Mouse (Mus musculus): Measurements from ENCODE around the gene Rnf43. TPM values are rescaled to one million over a fixed set of nuclear protein-coding genes. Genes with fewer than 3 reads are reported as not detected.

Gene Rnf43
- polyA plus RNA-seq, 1 experiment: 9.0 TPM

GRCm38 (mm10) chr11:87749192-87750042 is 86.9 kb downstream of the Rnf43 start:
- peak; percentile 91 for DNase-seq
- Histone ChIP-seq H3K4me3 (ENCODE audit: control insufficient read depth, insufficient read depth, low read length) (peak overlapping the region; percentile 51), H3K36me3 (ENCODE audit: control insufficient read depth, insufficient read depth, low read length) (peaks cover 4% of the 10 kb centered on the region; the same call in 1 of the 2 replicates), H3K27me3 (ENCODE audit: control insufficient read depth, insufficient read depth, low read length) (no peaks in the 10 kb centered on the region), H3K4me1 (replicated peaks; ENCODE audit: control insufficient read depth, insufficient read depth, low read length) (peaks cover 66% of the 10 kb centered on the region), H3K27ac (ENCODE audit: control insufficient read depth, insufficient read depth, low read length) (peak overlapping the region; percentile 100)
- TF ChIP-seq POLR2A (IDR thresholded peaks at IDR 0.05; ENCODE audit: control insufficient read depth, extremely low read depth, insufficient read depth, low read length, poor library complexity) (peak; percentile 63), CTCF (IDR thresholded peaks at IDR 0.05; ENCODE audit: borderline replicate concordance, control insufficient read depth, extremely low read depth, insufficient read depth, low read length, poor library complexity) (peak; percentile 55; the same call in 1 of the 2 replicates)
- WGBS: 1% methylated on average over 18 of the region's 18 CpGs

GRCm38 (mm10) chr11:87750043-87750421 is 87.5 kb downstream of the Rnf43 start:
- H3K4me3 ChIP-seq (ENCODE audit: control insufficient read depth, insufficient read depth, low read length): peak overlapping the region; percentile 51
- DNase-seq: no peak
- WGBS: 7% methylated on average over 11 of the region's 11 CpGs

DNA sequence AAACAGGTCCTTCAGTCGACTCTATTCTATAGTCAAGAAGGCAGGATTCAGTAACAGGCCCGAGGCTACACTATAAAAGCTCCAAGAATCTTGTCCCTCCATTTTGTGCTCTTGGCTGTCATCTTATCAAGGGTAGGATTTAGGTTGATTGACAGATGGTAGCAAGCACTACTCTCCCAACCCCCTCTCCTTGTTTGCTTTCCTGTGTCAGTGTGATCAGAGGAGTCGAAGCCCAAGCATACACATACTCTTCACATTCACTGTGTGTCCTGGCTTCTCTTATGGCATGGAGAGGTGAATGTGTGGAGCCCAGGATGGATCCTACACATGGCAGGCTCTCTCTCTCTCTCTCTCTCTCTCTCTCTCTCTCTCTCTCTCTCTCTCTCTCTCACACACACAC is 88.0 kb downstream of the Rnf43 start:
- Histone ChIP-seq H3K4me3 (ENCODE audit: control insufficient read depth, insufficient read depth, low read length) (peak overlapping the region; percentile 61; the same call in 1 of the 2 replicates), H3K36me3 (ENCODE audit: control insufficient read depth, insufficient read depth, low read length) (no peaks in the 10 kb centered on the region), H3K27ac (ENCODE audit: control insufficient read depth, insufficient read depth, low read length) (peak overlapping the region; percentile 100), H3K4me1 (replicated peaks; ENCODE audit: control insufficient read depth, insufficient read depth, low read length) (peaks cover 55% of the 10 kb centered on the region), H3K27me3 (ENCODE audit: control insufficient read depth, insufficient read depth, low read length) (no peaks in the 10 kb centered on the region)
- TF ChIP-seq CTCF (IDR thresholded peaks at IDR 0.05; ENCODE audit: borderline replicate concordance, control insufficient read depth, extremely low read depth, insufficient read depth, low read length, poor library complexity): no peak
- no peak for TF ChIP-seq POLR2A (IDR thresholded peaks at IDR 0.05; ENCODE audit: control insufficient read depth, extremely low read depth, insufficient read depth, low read length, poor library complexity)
- peak; percentile 70 for DNase-seq
- WGBS: 8% methylated on average over 3 of the region's 3 CpGs

More at GRCm38 (mm10) chr11:87750043-87750421, 87.5 kb downstream of the Rnf43 start:
- Histone ChIP-seq H3K27ac (ENCODE audit: control insufficient read depth, insufficient read depth, low read length) (peak overlapping the region; percentile 100), H3K36me3 (ENCODE audit: control insufficient read depth, insufficient read depth, low read length) (no peaks in the 10 kb centered on the region), H3K27me3 (ENCODE audit: control insufficient read depth, insufficient read depth, low read length) (no peaks in the 10 kb centered on the region), H3K4me1 (replicated peaks; ENCODE audit: control insufficient read depth, insufficient read depth, low read length) (peaks cover 60% of the 10 kb centered on the region)
- TF ChIP-seq POLR2A (IDR thresholded peaks at IDR 0.05; ENCODE audit: control insufficient read depth, extremely low read depth, insufficient read depth, low read length, poor library complexity) (no peak), CTCF (IDR thresholded peaks at IDR 0.05; ENCODE audit: borderline replicate concordance, control insufficient read depth, extremely low read depth, insufficient read depth, low read length, poor library complexity) (no peak)

- DNase-seq: peak; percentile 54
- Histone ChIP-seq H3K4me1 (replicated peaks; ENCODE audit: control insufficient read depth, insufficient read depth, low read length) (peaks cover 50% of the 10 kb centered on the region), H3K27me3 (ENCODE audit: control insufficient read depth, insufficient read depth, low read length) (no peaks in the 10 kb centered on the region), H3K4me3 (ENCODE audit: control insufficient read depth, insufficient read depth, low read length) (peak overlapping the region; percentile 61), H3K27ac (ENCODE audit: control insufficient read depth, insufficient read depth, low read length) (peak overlapping the region; percentile 100), H3K36me3 (ENCODE audit: control insufficient read depth, insufficient read depth, low read length) (no peaks in the 10 kb centered on the region; the same call in 1 of the 2 replicates)
- 8% methylated on average over 8 of the region's 8 CpGs for WGBS
- TF ChIP-seq CTCF (IDR thresholded peaks at IDR 0.05; ENCODE audit: borderline replicate concordance, control insufficient read depth, extremely low read depth, insufficient read depth, low read length, poor library complexity): no peak
- no peak for TF ChIP-seq POLR2A (IDR thresholded peaks at IDR 0.05; ENCODE audit: control insufficient read depth, extremely low read depth, insufficient read depth, low read length, poor library complexity)
Measured at GRCm38 (mm10) chr11:87751031-87751430, 88.5 kb downstream of the Rnf43 start.

DNA sequence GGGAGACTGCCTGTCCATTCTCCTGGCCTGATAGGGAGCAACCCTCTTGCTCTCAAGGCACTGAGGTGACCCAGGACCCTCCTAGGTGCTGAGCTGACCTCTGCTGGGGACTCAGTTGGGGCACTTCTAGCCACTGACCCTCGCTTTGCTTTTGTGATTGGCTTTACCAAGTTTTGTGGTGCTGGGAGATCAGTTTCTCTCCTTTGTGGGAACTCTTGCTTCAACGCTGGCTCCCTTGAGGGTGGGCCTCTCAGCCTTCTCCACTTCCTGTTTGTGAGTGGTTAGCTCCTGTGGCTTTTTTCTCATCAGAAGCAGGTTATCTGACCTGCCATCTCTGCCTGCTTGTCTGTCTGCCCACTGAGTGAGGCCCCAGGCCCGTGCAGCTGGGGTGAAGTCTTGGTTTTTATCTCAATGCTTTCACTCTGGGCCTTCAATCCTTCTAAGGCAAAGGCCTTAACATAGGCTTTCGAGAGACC is 89.0 kb downstream of the Rnf43 start:
- DNase-seq: peak; percentile 86
- TF ChIP-seq CTCF (IDR thresholded peaks at IDR 0.05; ENCODE audit: borderline replicate concordance, control insufficient read depth, extremely low read depth, insufficient read depth, low read length, poor library complexity) (no peak), POLR2A (IDR thresholded peaks at IDR 0.05; ENCODE audit: control insufficient read depth, extremely low read depth, insufficient read depth, low read length, poor library complexity) (peak; percentile 74)
- H3K27me3 ChIP-seq (ENCODE audit: control insufficient read depth, insufficient read depth, low read length): no peaks in the 10 kb centered on the region
- peaks cover 4% of the 10 kb centered on the region for H3K36me3 ChIP-seq (ENCODE audit: control insufficient read depth, insufficient read depth, low read length)
- peak overlapping the region; percentile 100 for H3K27ac ChIP-seq (ENCODE audit: control insufficient read depth, insufficient read depth, low read length)
- WGBS: 3% methylated on average over 4 of the region's 4 CpGs
- H3K4me3 ChIP-seq (ENCODE audit: control insufficient read depth, insufficient read depth, low read length): peak overlapping the region; percentile 61
- peaks cover 45% of the 10 kb centered on the region for H3K4me1 ChIP-seq (replicated peaks; ENCODE audit: control insufficient read depth, insufficient read depth, low read length)

- 44% methylated on average over 1 of the region's 1 CpGs for whole genome bisulfite sequencing
- peaks cover 38% of the 10 kb centered on the region for H3K4me1 ChIP-seq (replicated peaks; ENCODE audit: control insufficient read depth, insufficient read depth, low read length)
- TF ChIP-seq POLR2A (IDR thresholded peaks at IDR 0.05; ENCODE audit: control insufficient read depth, extremely low read depth, insufficient read depth, low read length, poor library complexity): no peak
- TF ChIP-seq CTCF (IDR thresholded peaks at IDR 0.05; ENCODE audit: borderline replicate concordance, control insufficient read depth, extremely low read depth, insufficient read depth, low read length, poor library complexity): no peak
- peak overlapping the region; percentile 100 for H3K27ac ChIP-seq (ENCODE audit: control insufficient read depth, insufficient read depth, low read length)
- no peaks in the 10 kb centered on the region for H3K27me3 ChIP-seq (ENCODE audit: control insufficient read depth, insufficient read depth, low read length)
- H3K4me3 ChIP-seq (ENCODE audit: control insufficient read depth, insufficient read depth, low read length): peak overlapping the region; percentile 61
- H3K36me3 ChIP-seq (ENCODE audit: control insufficient read depth, insufficient read depth, low read length): peaks cover 12% of the 10 kb centered on the region
- no peak for DNase-seq
Measured at GRCm38 (mm10) chr11:87752307-87752706, 89.8 kb downstream of the Rnf43 start.
